Mouse (Mus musculus): ENCODE results near the gene Tmem167. TPM values are rescaled to one million over a fixed set of nuclear protein-coding genes. Genes with fewer than 3 reads are reported as not detected.

Tmem167 gene
- polyA plus RNA-seq, 1 experiment = 40.0 TPM

GRCm38 (mm10) chr13:90188021-90188420 is 99.1 kb downstream of the Tmem167 start:
- H3K9me3 ChIP-seq (replicated peaks; ENCODE audit: control insufficient read depth, insufficient read depth, low read length, poor library complexity, severe bottlenecking) = no peaks in the 10 kb centered on the region
- no peak overlapping the region for H3K9ac ChIP-seq (ENCODE audit: low read depth, poor library complexity, severe bottlenecking)
- H3K36me3 ChIP-seq (ENCODE audit: control insufficient read depth, insufficient read depth, low read length, poor library complexity, severe bottlenecking) = no peaks in the 10 kb centered on the region
- H3K27me3 ChIP-seq (ENCODE audit: control insufficient read depth, insufficient read depth, low read length, poor library complexity, severe bottlenecking) = no peaks in the 10 kb centered on the region
- no peak overlapping the region for H3K4me3 ChIP-seq (ENCODE audit: low read depth, low read length)
- H3K27ac ChIP-seq (ENCODE audit: insufficient read depth, low read length) = no peak overlapping the region
- TF ChIP-seq EP300 (IDR thresholded peaks at IDR 0.05; ENCODE audit: insufficient read depth, low read depth, low read length) (no peak), POLR2A (IDR thresholded peaks at IDR 0.05; ENCODE audit: insufficient read depth, low read length) (no peak), CTCF (IDR thresholded peaks at IDR 0.05; ENCODE audit: low read depth, low read length) (no peak)
- H3K4me1 ChIP-seq (ENCODE audit: control insufficient read depth, insufficient read depth, low read length) = no peaks in the 10 kb centered on the region

DNA sequence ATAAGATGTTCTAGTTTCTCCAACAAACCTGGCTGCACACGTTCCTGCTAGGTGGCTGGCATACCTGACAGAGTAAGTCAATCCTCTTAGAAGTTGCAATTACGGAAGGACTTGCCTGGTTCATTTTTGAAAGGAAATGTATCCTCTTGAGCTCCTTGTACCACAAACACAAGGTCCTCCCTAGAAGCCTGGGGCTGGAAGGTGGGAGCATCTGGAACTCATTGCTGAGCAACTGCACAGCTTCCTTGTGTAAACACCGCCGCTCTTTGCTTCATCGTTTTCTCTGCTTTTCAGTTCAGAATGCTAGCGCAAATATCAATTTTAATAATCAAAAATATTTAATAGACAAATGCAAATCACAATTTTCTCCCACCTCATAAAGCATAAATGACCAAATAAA is 102.9 kb downstream of the Tmem167 start:
- H3K9me3 ChIP-seq (replicated peaks; ENCODE audit: control insufficient read depth, insufficient read depth, low read length, poor library complexity, severe bottlenecking) = no peaks in the 10 kb centered on the region
- TF ChIP-seq EP300 (IDR thresholded peaks at IDR 0.05; ENCODE audit: insufficient read depth, low read depth, low read length) (no peak), POLR2A (IDR thresholded peaks at IDR 0.05; ENCODE audit: insufficient read depth, low read length) (no peak), CTCF (IDR thresholded peaks at IDR 0.05; ENCODE audit: low read depth, low read length) (no peak)
- H3K4me3 ChIP-seq (ENCODE audit: low read depth, low read length) = no peak overlapping the region
- H3K27ac ChIP-seq (ENCODE audit: insufficient read depth, low read length) = no peak overlapping the region
- no peaks in the 10 kb centered on the region for H3K4me1 ChIP-seq (ENCODE audit: control insufficient read depth, insufficient read depth, low read length)
- no peaks in the 10 kb centered on the region for H3K36me3 ChIP-seq (ENCODE audit: control insufficient read depth, insufficient read depth, low read length, poor library complexity, severe bottlenecking)
- no peak overlapping the region for H3K9ac ChIP-seq (ENCODE audit: low read depth, poor library complexity, severe bottlenecking)
- H3K27me3 ChIP-seq (ENCODE audit: control insufficient read depth, insufficient read depth, low read length, poor library complexity, severe bottlenecking) = no peaks in the 10 kb centered on the region

Other genes with a start within 250 kb of the Tmem167 start
- gene Xrcc4, start 485 bp downstream of the Tmem167 start, polyA plus RNA-seq (2011; ENCODE audit: insufficient read depth, insufficient read length, low read depth, missing spikeins) = 20.0 and 25.0 TPM in 2 replicates